Mouse (Mus musculus): Measurements from ENCODE around the gene Gm12248.

DNA sequence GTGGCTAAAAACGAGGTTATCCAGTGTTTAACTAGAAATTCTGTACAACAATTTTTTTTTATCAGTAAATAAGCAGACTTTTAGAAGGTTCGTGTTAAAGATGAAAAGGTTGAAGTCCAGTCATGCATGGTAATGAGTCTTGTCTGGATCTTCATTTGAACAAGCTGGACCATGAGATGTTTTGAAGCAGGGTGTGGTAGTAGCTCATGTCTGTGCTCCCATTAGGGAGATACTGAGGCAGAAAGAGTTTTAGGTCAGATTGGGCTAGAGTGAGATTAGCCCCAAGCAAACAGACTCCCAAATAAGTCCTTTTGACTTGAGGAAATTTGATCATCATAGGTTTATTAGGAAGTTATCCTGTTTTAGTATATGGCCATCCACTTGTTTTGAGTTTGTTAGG is 77.6 kb downstream of the Gm12248 start:
- TF ChIP-seq CTCF (IDR thresholded peaks at IDR 0.05; ENCODE audit: control insufficient read depth, insufficient read depth, insufficient replicate concordance, low read depth, low read length) (no peak), POLR2A (IDR thresholded peaks at IDR 0.05; ENCODE audit: control insufficient read depth, low read depth, low read length) (no peak)

Data from testis, adult 2 months (tissue).